26 mouse cellular contexts compared by ENCODE assay signal in genomic region chr2:169674209-169674608, GRCm38 (mm10). TPM values are rescaled to one million over a fixed set of nuclear protein-coding genes. Genes with fewer than 3 reads are reported as not detected.
DNase-seq lines count a peak whose midpoint lies in the region; ATAC-seq and TF ChIP-seq lines count a peak whose summit lies in the region.
"Had no signal": no experiment of that assay in that cellular context is flagged by ENCODE, and none has a peak within 500 bp of the region (broad histone marks: within the 10 kb centered on the region; RNA-seq: fewer than 3 reads in every experiment).

No protein-coding gene starts in this region.

- 58% methylated on average over 5 of the region's 5 CpGs for WGBS in heart, postnatal 0 days
- 50% methylated on average over 5 of the region's 5 CpGs for WGBS in lung, postnatal 0 days

- intact Hi-C loops in heart, postnatal 36 days (cut with DNase I): no loop called here

- no peaks in the 10 kb centered on the region for H3K27me3 ChIP-seq in heart, postnatal 0 days (ENCODE audit: control insufficient read depth, insufficient read depth, low read length)
- H3K27me3 ChIP-seq in lung, postnatal 0 days (replicated peaks; ENCODE audit: insufficient read depth, low read length): no peaks in the 10 kb centered on the region
- H3K27me3 ChIP-seq: embryonic facial prominence, embryonic 13.5 days; forebrain, embryonic 12.5 days; heart, embryonic 12.5 days; hindbrain, embryonic 12.5 days; limb, embryonic 13.5 days; liver, embryonic 12.5 days; lung, embryonic 15.5 days; neural tube, embryonic 12.5 days had no signal

- TF ChIP-seq CTCF in heart, postnatal 0 days (IDR thresholded peaks at IDR 0.05; ENCODE audit: low read depth): no peak
- TF ChIP-seq CTCF in lung, postnatal 0 days (IDR thresholded peaks at IDR 0.05): no peak

- no peak for TF ChIP-seq EP300 in heart, postnatal 0 days (IDR thresholded peaks at IDR 0.05; ENCODE audit: low read depth)
- 0 out of 2 replicates have a peak, but pooled peaks have one; percentile 47 for TF ChIP-seq EP300 in lung, postnatal 0 days (IDR thresholded peaks at IDR 0.05)

- H3K9me3 ChIP-seq in heart, postnatal 0 days (replicated peaks; ENCODE audit: control insufficient read depth, low read length): no peaks in the 10 kb centered on the region
- H3K9me3 ChIP-seq in lung, postnatal 0 days (ENCODE audit: low read length): no peaks in the 10 kb centered on the region
- H3K9me3 ChIP-seq: embryonic facial prominence, embryonic 13.5 days; forebrain, embryonic 12.5 days; heart, embryonic 12.5 days; hindbrain, embryonic 12.5 days; limb, embryonic 13.5 days; liver, embryonic 12.5 days; lung, embryonic 15.5 days; neural tube, embryonic 12.5 days had no signal

- H3K4me2 ChIP-seq in heart, postnatal 0 days (ENCODE audit: low read depth, low read length): no peak overlapping the region
- no peak overlapping the region for H3K4me2 ChIP-seq in lung, postnatal 0 days (replicated peaks; ENCODE audit: low read depth, low read length)
- H3K4me2 ChIP-seq: embryonic facial prominence, embryonic 13.5 days; forebrain, embryonic 12.5 days; heart, embryonic 12.5 days; hindbrain, embryonic 12.5 days; limb, embryonic 13.5 days; liver, embryonic 12.5 days; lung, embryonic 15.5 days; neural tube, embryonic 12.5 days had no signal

- H3K4me1 ChIP-seq in heart, postnatal 0 days (ENCODE audit: control insufficient read depth, insufficient read depth): no peaks in the 10 kb centered on the region; the same call in 1 of the 2 replicates
- no peaks in the 10 kb centered on the region for H3K4me1 ChIP-seq in lung, postnatal 0 days (ENCODE audit: insufficient read depth, low read depth, low read length)
- H3K4me1 ChIP-seq: neural tube, embryonic 12.5 days had no signal

- no peak for ATAC-seq in heart, postnatal 0 days (ENCODE audit: insufficient read depth, low read depth)
- no peak for ATAC-seq in lung, postnatal 0 days
- ATAC-seq: activated CD4-positive, CD25-positive, alpha-beta regulatory T cell, adult 4 months; liver, embryonic 12.5 days had no signal

- no peaks in the 10 kb centered on the region for H3K36me3 ChIP-seq in heart, postnatal 0 days (replicated peaks; ENCODE audit: control insufficient read depth, insufficient read depth, low read length)
- no peaks in the 10 kb centered on the region for H3K36me3 ChIP-seq in lung, postnatal 0 days (ENCODE audit: insufficient read depth, low read length)
- H3K36me3 ChIP-seq: embryonic facial prominence, embryonic 13.5 days; forebrain, embryonic 12.5 days; heart, embryonic 12.5 days; hindbrain, embryonic 12.5 days; limb, embryonic 13.5 days; liver, embryonic 12.5 days; lung, embryonic 15.5 days; neural tube, embryonic 12.5 days had no signal

- peak; percentile 20 for DNase-seq in adrenal gland, adult 2 months
- DNase-seq in adrenal gland, postnatal 25 days: no peak
- no peak for DNase-seq in heart, postnatal 0 days (ENCODE audit: low spot score)
- no peak for DNase-seq in heart, postnatal 36 days
- DNase-seq in lung, postnatal 0 days (ENCODE audit: low spot score): no peak
- no peak for DNase-seq in lung, adult 18-20 months
- DNase-seq in ovary, postnatal 14 days (ENCODE audit: low spot score): no peak
- DNase-seq: adrenal gland, postnatal 10 days; cerebellum, adult 8-10 months; cerebellum, postnatal 36 days; embryo, embryonic 11 days; lung, postnatal 4 days; midbrain, embryonic 14.5 days; right cerebral cortex, postnatal 25 days; spleen, adult 18-20 months had no signal

- H3K9ac ChIP-seq in heart, postnatal 0 days (replicated peaks; ENCODE audit: low read depth, low read length): no peak overlapping the region
- no peak overlapping the region for H3K9ac ChIP-seq in lung, postnatal 0 days (replicated peaks; ENCODE audit: low read depth)
- H3K9ac ChIP-seq: embryonic facial prominence, embryonic 13.5 days; forebrain, embryonic 12.5 days; heart, embryonic 12.5 days; hindbrain, embryonic 12.5 days; limb, embryonic 13.5 days; liver, embryonic 12.5 days; lung, embryonic 15.5 days; neural tube, embryonic 12.5 days had no signal

- H3K27ac ChIP-seq in heart, postnatal 0 days (ENCODE audit: low read depth): peak overlapping the region; percentile 25; the same call in 1 of the 2 replicates
- H3K27ac ChIP-seq in lung, postnatal 0 days (ENCODE audit: low read length): no peak overlapping the region
- H3K27ac ChIP-seq: embryonic facial prominence, embryonic 13.5 days; forebrain, embryonic 12.5 days; hindbrain, embryonic 12.5 days; limb, embryonic 13.5 days; lung, embryonic 15.5 days; neural tube, embryonic 12.5 days had no signal

- H3K4me3 ChIP-seq in heart, postnatal 0 days (ENCODE audit: low read depth, low read length): no peak overlapping the region
- H3K4me3 ChIP-seq in lung, postnatal 0 days (ENCODE audit: low read depth, low read length): no peak overlapping the region
- H3K4me3 ChIP-seq: embryonic facial prominence, embryonic 13.5 days; erythroblast, embryonic 14.5 days; forebrain, embryonic 12.5 days; heart, embryonic 12.5 days; hindbrain, embryonic 12.5 days; limb, embryonic 13.5 days; liver, embryonic 12.5 days; lung, embryonic 15.5 days; neural tube, embryonic 12.5 days had no signal

RNA-seq across cellular contexts. Expression of gene Tshz2, which starts 41.4 kb away (rescaled TPM):
- total RNA-seq in adrenal gland, adult 2 months (2021): 10 to 100 TPM; 50.7 to 50.9 TPM
- polyA plus RNA-seq in adrenal gland, adult 2 months (2012; rRNA removed): 16.3 and 19.4 TPM in 2 replicates
- 41.8 and 43.9 TPM in 2 replicates for total RNA-seq in adrenal gland, postnatal 25 days (2021)
- 4.0 and 7.8 TPM in 2 replicates for total RNA-seq in heart, postnatal 0 days (2014; rRNA removed; ENCODE audit: low replicate concordance)
- polyA plus RNA-seq in heart, postnatal 0 days (2015; fragmentation: Nextera tagmentation; extraction: Ambion mirVana): 2.5 and 2.8 TPM in 2 replicates
- total RNA-seq in heart, postnatal 36 days (2021): 10 to 100 TPM; 13.6 to 14.9 TPM
- 3.4 and 4.6 TPM in 2 replicates for polyA plus RNA-seq in lung, postnatal 0 days (2015; fragmentation: Nextera tagmentation; extraction: Ambion mirVana)
- total RNA-seq: megakaryocyte-erythroid progenitor cell, adult 5-6 weeks had no signal
- polyA plus RNA-seq: erythroblast, embryonic 14.5 days had no signal
